In genomic region chr4:12489358-12489757, GRCm38 (mm10) we compare ENCODE assay signal across 28 mouse cellular contexts.
DNase-seq lines count a peak whose midpoint lies in the region; ATAC-seq lines count a peak whose summit lies in the region.
"Had no signal": no experiment of that assay in that cellular context is flagged by ENCODE, and none has a peak within 500 bp of the region (broad histone marks: within the 10 kb centered on the region; RNA-seq: fewer than 3 reads in every experiment).

No protein-coding gene starts in this region.

- no peak overlapping the region for H3K4me2 ChIP-seq in forebrain, embryonic 13.5 days
- H3K4me2 ChIP-seq in forebrain, embryonic 12.5 days, result no peak overlapping the region
- H3K4me2 ChIP-seq: embryonic facial prominence, embryonic 12.5 days; hindbrain, embryonic 13.5 days; liver, embryonic 15.5 days; lung, embryonic 15.5 days; neural tube, embryonic 13.5 days; stomach, embryonic 15.5 days had no signal

- H3K9ac ChIP-seq in forebrain, embryonic 13.5 days, result no peak overlapping the region
- no peak overlapping the region for H3K9ac ChIP-seq in forebrain, embryonic 12.5 days
- H3K9ac ChIP-seq: embryonic facial prominence, embryonic 12.5 days; hindbrain, embryonic 13.5 days; liver, embryonic 15.5 days; lung, embryonic 15.5 days; neural tube, embryonic 13.5 days; stomach, embryonic 15.5 days had no signal

- H3K9me3 ChIP-seq in forebrain, embryonic 13.5 days (replicated peaks), result no peaks in the 10 kb centered on the region
- H3K9me3 ChIP-seq in forebrain, embryonic 12.5 days, result no peaks in the 10 kb centered on the region
- no peaks in the 10 kb centered on the region for H3K9me3 ChIP-seq in heart, embryonic 10.5 days
- H3K9me3 ChIP-seq: embryonic facial prominence, embryonic 12.5 days; hindbrain, embryonic 13.5 days; limb, embryonic 10.5 days; liver, embryonic 15.5 days; lung, embryonic 15.5 days; neural tube, embryonic 13.5 days; stomach, embryonic 15.5 days had no signal

- 71% methylated on average over 6 of the region's 6 CpGs for WGBS in forebrain, embryonic 13.5 days
- 75% methylated on average over 6 of the region's 6 CpGs for WGBS in forebrain, embryonic 12.5 days
- 62% methylated on average over 6 of the region's 6 CpGs for WGBS in heart, embryonic 10.5 days

- H3K36me3 ChIP-seq in forebrain, embryonic 13.5 days (ENCODE audit: poor library complexity, severe bottlenecking), result no peaks in the 10 kb centered on the region
- no peaks in the 10 kb centered on the region for H3K36me3 ChIP-seq in forebrain, embryonic 12.5 days (replicated peaks)
- H3K36me3 ChIP-seq in heart, embryonic 10.5 days, result no peaks in the 10 kb centered on the region
- H3K36me3 ChIP-seq: embryonic facial prominence, embryonic 12.5 days; hindbrain, embryonic 13.5 days; limb, embryonic 10.5 days; liver, embryonic 15.5 days; lung, embryonic 15.5 days; neural tube, embryonic 13.5 days; stomach, embryonic 15.5 days had no signal

- ATAC-seq in forebrain, embryonic 13.5 days, result 0 out of 2 replicates have a peak, but pooled peaks have one; percentile 41
- no peak for ATAC-seq in forebrain, embryonic 12.5 days (ENCODE audit: low FRiP score)
- ATAC-seq: forebrain, embryonic 16.5 days; inflammation-experienced regulatory T-cells, adult 6 months had no signal

- H3K4me3 ChIP-seq in forebrain, embryonic 13.5 days, result no peak overlapping the region
- H3K4me3 ChIP-seq in forebrain, embryonic 12.5 days (replicated peaks), result no peak overlapping the region
- H3K4me3 ChIP-seq in heart, embryonic 10.5 days, result no peak overlapping the region
- H3K4me3 ChIP-seq: embryonic facial prominence, embryonic 12.5 days; hindbrain, embryonic 13.5 days; left cerebral cortex, adult 2 months; limb, embryonic 10.5 days; liver, embryonic 15.5 days; lung, embryonic 15.5 days; megakaryocyte, embryonic 14.5 days; neural tube, embryonic 13.5 days; stomach, embryonic 15.5 days had no signal

- H3K4me1 ChIP-seq in forebrain, embryonic 13.5 days, result no peaks in the 10 kb centered on the region
- H3K4me1 ChIP-seq in forebrain, embryonic 12.5 days, result no peaks in the 10 kb centered on the region
- no peaks in the 10 kb centered on the region for H3K4me1 ChIP-seq in heart, embryonic 10.5 days
- H3K4me1 ChIP-seq: embryonic facial prominence, embryonic 12.5 days; limb, embryonic 10.5 days; liver, embryonic 15.5 days; lung, embryonic 15.5 days; megakaryocyte, embryonic 14.5 days; stomach, embryonic 15.5 days had no signal

- DNase-seq in heart, postnatal 4 days, result peak; percentile 17
- DNase-seq in heart, embryonic 10.5 days (ENCODE audit: low spot score), result no peak
- peak; percentile 89 for DNase-seq in cerebellum, adult 11-12 months
- DNase-seq in cerebellum, postnatal 10 days, result peak; percentile 70 to 83
- DNase-seq in natural killer cell, adult 2 months (ENCODE audit: low spot score in 2 of 2), result no peak
- no peak for DNase-seq in urinary bladder, postnatal 4 days (ENCODE audit: low spot score in 2 of 2)
- DNase-seq: adrenal gland, postnatal 36 days; gastrocnemius, postnatal 36 days; kidney, adult 18-20 months; liver; lung, postnatal 36 days; midbrain, embryonic 14.5 days; retina, postnatal 1 day; right cerebral cortex, postnatal 4 days; thymus, postnatal 25 days had no signal

- no peak overlapping the region for H3K27ac ChIP-seq in forebrain, embryonic 13.5 days
- no peak overlapping the region for H3K27ac ChIP-seq in forebrain, embryonic 12.5 days
- H3K27ac ChIP-seq in heart, embryonic 10.5 days, result no peak overlapping the region
- H3K27ac ChIP-seq: embryonic facial prominence, embryonic 12.5 days; hindbrain, embryonic 13.5 days; left cerebral cortex, adult 2 months; limb, embryonic 10.5 days; liver, embryonic 15.5 days; lung, embryonic 15.5 days; neural tube, embryonic 13.5 days; stomach, embryonic 15.5 days had no signal

- no peaks in the 10 kb centered on the region for H3K27me3 ChIP-seq in forebrain, embryonic 13.5 days
- H3K27me3 ChIP-seq in forebrain, embryonic 12.5 days, result no peaks in the 10 kb centered on the region
- no peaks in the 10 kb centered on the region for H3K27me3 ChIP-seq in heart, embryonic 10.5 days (ENCODE audit: insufficient read depth, poor library complexity, severe bottlenecking)
- H3K27me3 ChIP-seq: embryonic facial prominence, embryonic 12.5 days; hindbrain, embryonic 13.5 days; liver, embryonic 15.5 days; lung, embryonic 15.5 days; megakaryocyte, embryonic 14.5 days; neural tube, embryonic 13.5 days; stomach, embryonic 15.5 days had no signal

Comparison
In these comparisons a context has a peak if more than half of its experiments do, and no peak if none do; other contexts are left out.
1. DNase-seq: peak in heart, postnatal 4 days (single experiment), cerebellum, adult 11-12 months (single experiment) and cerebellum, postnatal 10 days (2 of 2); none in heart, embryonic 10.5 days (single experiment), natural killer cell, adult 2 months (0 of 2) and urinary bladder, postnatal 4 days (0 of 2).